In genomic region chr4:152494360-152494879, GRCm38 (mm10) we compare ENCODE assay signal across 12 mouse cellular contexts. TPM values are rescaled to one million over a fixed set of nuclear protein-coding genes. Genes with fewer than 3 reads are reported as not detected.
A peak's percentile ranks its signal among the peaks of the same experiment; 100 is the strongest.
DNase-seq lines count a peak whose midpoint lies in the region; ATAC-seq and TF ChIP-seq lines count a peak whose summit lies in the region.
"Had no signal": no experiment of that assay in that cellular context is flagged by ENCODE, and none has a peak within 500 bp of the region (broad histone marks: within the 10 kb centered on the region; RNA-seq: fewer than 3 reads in every experiment).

No protein-coding gene starts in this region.

- no peaks in the 10 kb centered on the region for H3K9me3 ChIP-seq in hindbrain, embryonic 13.5 days
- H3K9me3 ChIP-seq in hindbrain, embryonic 14.5 days (ENCODE audit: control insufficient read depth, low read length), result no peaks in the 10 kb centered on the region
- no peaks in the 10 kb centered on the region for H3K9me3 ChIP-seq in stomach, embryonic 16.5 days (replicated peaks; ENCODE audit: control insufficient read depth, low read length)
- H3K9me3 ChIP-seq in stomach, postnatal 0 days (ENCODE audit: control insufficient read depth, low read length), result no peaks in the 10 kb centered on the region
- H3K9me3 ChIP-seq: heart, embryonic 15.5 days had no signal

- H3K27ac ChIP-seq in hindbrain, embryonic 13.5 days, result peak overlapping the region; percentile 44
- no peak overlapping the region for H3K27ac ChIP-seq in hindbrain, embryonic 14.5 days
- no peak overlapping the region for H3K27ac ChIP-seq in stomach, embryonic 16.5 days (ENCODE audit: low read length)
- H3K27ac ChIP-seq in stomach, postnatal 0 days (replicated peaks), result no peak overlapping the region
- H3K27ac ChIP-seq: heart, embryonic 15.5 days; limb, embryonic 13.5 days had no signal

- no peaks in the 10 kb centered on the region for H3K27me3 ChIP-seq in hindbrain, embryonic 13.5 days
- H3K27me3 ChIP-seq in hindbrain, embryonic 14.5 days (ENCODE audit: control insufficient read depth, insufficient read depth, low read length), result no peaks in the 10 kb centered on the region
- no peaks in the 10 kb centered on the region for H3K27me3 ChIP-seq in stomach, embryonic 16.5 days (ENCODE audit: control insufficient read depth, insufficient read depth, low read length)
- no peaks in the 10 kb centered on the region for H3K27me3 ChIP-seq in stomach, postnatal 0 days (ENCODE audit: control insufficient read depth, insufficient read depth, low read length)
- H3K27me3 ChIP-seq: heart, embryonic 15.5 days; limb, embryonic 13.5 days had no signal

- WGBS in hindbrain, embryonic 13.5 days, result 40% methylated on average over 20 of the region's 20 CpGs
- WGBS in hindbrain, embryonic 14.5 days, result 36% methylated on average over 20 of the region's 20 CpGs
- WGBS in stomach, embryonic 16.5 days, result 33% methylated on average over 20 of the region's 20 CpGs
- 33% methylated on average over 20 of the region's 20 CpGs for WGBS in stomach, postnatal 0 days

- no peak for TF ChIP-seq EP300 in stomach, postnatal 0 days (optimal IDR thresholded peaks at IDR 0.05)

- peaks cover 16% of the 10 kb centered on the region for H3K36me3 ChIP-seq in hindbrain, embryonic 13.5 days
- H3K36me3 ChIP-seq in hindbrain, embryonic 14.5 days (replicated peaks; ENCODE audit: control insufficient read depth, insufficient read depth), result peaks cover 13% of the 10 kb centered on the region
- H3K36me3 ChIP-seq in stomach, embryonic 16.5 days (ENCODE audit: control insufficient read depth, insufficient read depth, low read length), result 0 out of 2 replicates have a peak, but pooled peaks cover 3% of the 10 kb centered on the region
- no peaks in the 10 kb centered on the region for H3K36me3 ChIP-seq in stomach, postnatal 0 days (ENCODE audit: control insufficient read depth, insufficient read depth, low read length)

- no peak for TF ChIP-seq CTCF in stomach, postnatal 0 days (IDR thresholded peaks at IDR 0.05; ENCODE audit: low read depth)

- H3K9ac ChIP-seq in hindbrain, embryonic 13.5 days, result no peak overlapping the region
- no peak overlapping the region for H3K9ac ChIP-seq in hindbrain, embryonic 14.5 days
- no peak overlapping the region for H3K9ac ChIP-seq in stomach, embryonic 16.5 days (ENCODE audit: low read length)
- H3K9ac ChIP-seq in stomach, postnatal 0 days (ENCODE audit: low read length), result no peak overlapping the region
- H3K9ac ChIP-seq: heart, embryonic 15.5 days; limb, embryonic 13.5 days had no signal

- ATAC-seq in hindbrain, embryonic 13.5 days (ENCODE audit: low FRiP score), result no peak
- ATAC-seq in hindbrain, embryonic 14.5 days (ENCODE audit: low FRiP score), result no peak
- ATAC-seq in stomach, embryonic 16.5 days (ENCODE audit: insufficient read depth, low FRiP score), result no peak
- ATAC-seq in stomach, postnatal 0 days (ENCODE audit: low FRiP score, low TSS enrichment), result no peak
- ATAC-seq: CD4-positive, CD25-positive, alpha-beta regulatory T cell, adult 4 months had no signal

- H3K4me2 ChIP-seq in hindbrain, embryonic 13.5 days, result no peak overlapping the region
- H3K4me2 ChIP-seq in hindbrain, embryonic 14.5 days (replicated peaks), result no peak overlapping the region; the same call in 1 of the 2 replicates
- peak overlapping the region; percentile 10; the same call in 1 of the 2 replicates for H3K4me2 ChIP-seq in stomach, embryonic 16.5 days (ENCODE audit: low read depth, low read length)
- no peak overlapping the region for H3K4me2 ChIP-seq in stomach, postnatal 0 days (replicated peaks; ENCODE audit: low read depth)
- H3K4me2 ChIP-seq: heart, embryonic 15.5 days; limb, embryonic 13.5 days had no signal

- peaks cover 35% of the 10 kb centered on the region for H3K4me1 ChIP-seq in hindbrain, embryonic 13.5 days (replicated peaks)
- peaks cover 10% of the 10 kb centered on the region; the same call in 1 of the 2 replicates for H3K4me1 ChIP-seq in hindbrain, embryonic 14.5 days (replicated peaks; ENCODE audit: control insufficient read depth, insufficient read depth, low read length)
- H3K4me1 ChIP-seq in stomach, embryonic 16.5 days (ENCODE audit: control insufficient read depth, insufficient read depth, low read length), result no peaks in the 10 kb centered on the region
- no peaks in the 10 kb centered on the region for H3K4me1 ChIP-seq in stomach, postnatal 0 days (replicated peaks; ENCODE audit: control insufficient read depth, insufficient read depth)
- H3K4me1 ChIP-seq: limb, embryonic 13.5 days had no signal

- intact Hi-C loops in left cerebral cortex, postnatal 10 days (cut with DNase I), result loop anchor here (10.0 kb wide), 1 partner anchor 150 kb away; no protein-coding TSS in a partner anchor

- no peak overlapping the region for H3K4me3 ChIP-seq in hindbrain, embryonic 13.5 days
- no peak overlapping the region for H3K4me3 ChIP-seq in hindbrain, embryonic 14.5 days (replicated peaks; ENCODE audit: low read length)
- H3K4me3 ChIP-seq in stomach, embryonic 16.5 days (replicated peaks; ENCODE audit: low read length), result no peak overlapping the region
- H3K4me3 ChIP-seq in stomach, postnatal 0 days (ENCODE audit: low read depth, low read length), result no peak overlapping the region
- H3K4me3 ChIP-seq: heart, embryonic 15.5 days; limb, embryonic 13.5 days had no signal

- no peak for DNase-seq in hindbrain, embryonic 14.5 days (ENCODE audit: low spot score)
- DNase-seq in stomach, postnatal 0 days (ENCODE audit: low spot score), result no peak
- peak; percentile 53 to 54 for DNase-seq in cerebellum, postnatal 36 days
- no peak for DNase-seq in gastrocnemius, adult 8-10 months (ENCODE audit: low spot score in 2 of 2)
- no peak for DNase-seq in left cerebral cortex, postnatal 10 days (ENCODE audit: extremely low spot score in 1 of 2, low spot score in 2 of 2)
- DNase-seq: gastrocnemius, postnatal 25 days; right cerebral cortex, adult 18-20 months had no signal

RNA-seq across cellular contexts. Expression of gene Kcnab2, which starts 16.7 kb away (rescaled TPM):
- polyA plus RNA-seq in hindbrain, embryonic 13.5 days (2015; fragmentation: Nextera tagmentation; extraction: Ambion mirVana), result 21.3 and 26.2 TPM in 2 replicates
- 19.6 and 23.7 TPM in 2 replicates for polyA plus RNA-seq in hindbrain, embryonic 14.5 days (2014; fragmentation: Nextera tagmentation; extraction: Ambion mirVana)
- polyA plus RNA-seq in stomach, embryonic 16.5 days (2015; fragmentation: Nextera tagmentation; extraction: Ambion mirVana), result 5.8 and 6.3 TPM in 2 replicates
- 1.2 and 1.3 TPM in 2 replicates for polyA plus RNA-seq in stomach, postnatal 0 days (2015; fragmentation: Nextera tagmentation; extraction: Ambion mirVana)
- total RNA-seq in gastrocnemius, adult 8-10 months (2022), result 1 to 10 TPM in 1 of 4 experiments, under 1 TPM in 3; 0.63 to 1.2 (median 0.85) TPM
- 100 to 1,000 TPM; 123 to 134 TPM for total RNA-seq in left cerebral cortex, postnatal 10 days (2021)

RNA-seq across cellular contexts. Expression of gene Nphp4, which starts 17.9 kb away (rescaled TPM):
- polyA plus RNA-seq in hindbrain, embryonic 13.5 days (2015; fragmentation: Nextera tagmentation; extraction: Ambion mirVana), result 5.3 and 6.6 TPM in 2 replicates
- 6.2 and 6.6 TPM in 2 replicates for polyA plus RNA-seq in hindbrain, embryonic 14.5 days (2014; fragmentation: Nextera tagmentation; extraction: Ambion mirVana)
- 2.2 and 2.4 TPM in 2 replicates for polyA plus RNA-seq in stomach, embryonic 16.5 days (2015; fragmentation: Nextera tagmentation; extraction: Ambion mirVana)
- 0.48 and 0.58 TPM in 2 replicates for polyA plus RNA-seq in stomach, postnatal 0 days (2015; fragmentation: Nextera tagmentation; extraction: Ambion mirVana)
- under 1 TPM; 0.40 to 0.92 (median 0.44) TPM for total RNA-seq in gastrocnemius, adult 8-10 months (2022)
- 10 to 100 TPM; 14.6 to 15.1 TPM for total RNA-seq in left cerebral cortex, postnatal 10 days (2021)

Comparison
In these comparisons a context has a peak if more than half of its experiments do, and no peak if none do; other contexts are left out.
1. DNase-seq: peak in cerebellum, postnatal 36 days (2 of 2); none in hindbrain, embryonic 14.5 days (single experiment), stomach, postnatal 0 days (single experiment), gastrocnemius, adult 8-10 months (0 of 2) and left cerebral cortex, postnatal 10 days (0 of 2).